Mouse (Mus musculus) heart, embryonic 14.5 days (tissue): ENCODE measurements around the gene Prkacb. TPM values are rescaled to one million over a fixed set of nuclear protein-coding genes. Genes with fewer than 3 reads are reported as not detected.

Experiments
- ATAC-seq: fragments of 200-750 bp; cut with Nextera tagmentation; 2 replicates; pipeline ENCODE4 v1.8.0; 2017; ENCODE audit warnings: low read depth, moderate TSS enrichment; ENCODE audit not compliant: insufficient number of reproducible peaks, insufficient read depth, low FRiP score
- H3K27ac ChIP-seq, 2 experiments: fragments of 200-500 bp in 1 of 2; fragments of 300-500 bp in 1 of 2; sonication (generic) in 1 of 2; replicated peaks in 1 of 2; 2 replicates each; pipeline ENCODE4 v1.5.1; 2012 to 2014; ENCODE audit warnings: low read depth in 2 of 2, low read length in 2 of 2, control low read depth in 1 of 2, mild to moderate bottlenecking in 1 of 2, mixed read lengths in 1 of 2; ENCODE audit not compliant: control insufficient read depth in 1 of 2, insufficient read depth in 1 of 2
- H3K27me3 ChIP-seq: fragments of 300-500 bp; sonication (generic); 2 replicates; pipeline ENCODE4 v1.6.1; 2014; ENCODE audit warnings: mild to moderate bottlenecking, low read length, control low read depth; ENCODE audit not compliant: control insufficient read depth, insufficient read depth
- H3K36me3 ChIP-seq: fragments of 300-500 bp; sonication (generic); 2 replicates; pipeline ENCODE4 v1.6.1; 2014; ENCODE audit warnings: mild to moderate bottlenecking, control low read depth, low read length, mixed read lengths; ENCODE audit not compliant: control insufficient read depth, insufficient read depth
- H3K4me1 ChIP-seq, 2 experiments: fragments of 200-500 bp in 1 of 2; fragments of 300-500 bp in 1 of 2; sonication (generic) in 1 of 2; 2 replicates each; pipeline ENCODE4 v1.6.1; 2012 to 2014; ENCODE audit warnings: low read length in 2 of 2, control low read depth in 1 of 2, mixed read lengths in 1 of 2; ENCODE audit not compliant: control insufficient read depth in 2 of 2, insufficient read depth in 2 of 2
- H3K4me2 ChIP-seq: fragments of 300-500 bp; sonication (generic); 2 replicates; pipeline ENCODE4 v1.6.1; 2014; ENCODE audit warnings: mild to moderate bottlenecking, low read length
- H3K4me3 ChIP-seq, 2 experiments: fragments of 200-500 bp in 1 of 2; fragments of 300-500 bp in 1 of 2; sonication (generic) in 1 of 2; 2 replicates each; pipeline ENCODE4 v1.5.1; 2012 to 2014; ENCODE audit warnings: low read length in 2 of 2, mild to moderate bottlenecking in 2 of 2, control low read depth in 1 of 2, low read depth in 1 of 2, moderate library complexity in 1 of 2; ENCODE audit not compliant: control insufficient read depth in 1 of 2, insufficient read depth in 1 of 2
- H3K9ac ChIP-seq: fragments of 300-500 bp; sonication (generic); 2 replicates; pipeline ENCODE4 v1.6.1; 2014; ENCODE audit warnings: mild to moderate bottlenecking, low read length
- H3K9me3 ChIP-seq: fragments of 300-500 bp; sonication (generic); 2 replicates; pipeline ENCODE4 v1.6.1; 2016; ENCODE audit warnings: low read length, control low read depth; ENCODE audit not compliant: control insufficient read depth
- WGBS: fragments of 180-500 bp; shearing (Covaris S2); extraction: QIAGEN DNeasy Blood & Tissue Kit; methylation state at CpG from one replicate; pipeline ENCODE4 v1.1.7; 2014; 5-methylcytosine and 5-hydroxymethylcytosine counted together
- polyA plus RNA-seq: library from polyadenylated mRNA; unstranded; fragments of >200 nt; fragmentation: Nextera tagmentation; extraction: Ambion mirVana; gene quantifications from 2 replicates; pipeline ENCODE4 v1.2.1, GENCODE M21; 2014

Gene Prkacb
- 55.2 and 59.0 TPM in 2 replicates for polyA plus RNA-seq

DNA sequence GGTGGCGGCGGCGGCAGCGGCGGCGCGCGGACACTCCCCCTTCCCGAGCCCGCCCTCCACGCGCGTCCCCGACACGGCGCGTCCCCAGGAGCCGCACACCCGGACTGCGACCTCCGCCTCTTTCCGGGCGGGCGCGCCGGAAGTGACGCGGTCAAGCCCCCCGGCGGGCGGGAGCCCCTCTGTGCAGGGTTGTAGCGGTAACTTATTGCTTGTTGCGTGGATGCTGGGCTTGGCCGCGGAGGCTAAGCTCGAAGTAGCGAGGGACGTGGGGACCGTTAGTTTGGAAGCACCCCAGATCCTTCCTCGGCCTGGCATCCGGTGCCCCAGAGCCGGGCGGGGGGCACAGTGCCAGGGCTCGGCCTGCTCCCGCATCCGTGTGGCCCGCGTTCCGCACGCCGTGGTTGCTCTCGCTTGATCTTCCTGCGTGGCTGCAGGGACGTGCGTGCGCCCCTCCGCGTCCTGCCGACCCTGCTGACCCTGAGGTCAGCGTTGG lies at the start of gene Prkacb:
Gene Prkacb, minus strand, starts transcription at position 90 of the 493 bp plus-strand sequence.
- Histone ChIP-seq H3K4me3 (peak within 1 kb of the TSS; percentile 68 to 94), H3K27me3 (no peaks in the 10 kb centered on the region), H3K9ac (peak within 1 kb of the TSS; percentile 98), H3K9me3 (no peaks in the 10 kb centered on the region), H3K4me2 (peak within 1 kb of the TSS; percentile 73), H3K27ac (peak within 1 kb of the TSS; percentile 86 to 92), H3K4me1 (peaks cover 0 to 12% of the 10 kb centered on the region in 2 experiments; a peak in 1 of 4 replicates), H3K36me3 (0 out of 2 replicates have a peak, but pooled peaks cover under 1% of the 10 kb centered on the region)
- peak; percentile 94 for ATAC-seq
- 0% methylated on average over 44 of the region's 60 CpGs for WGBS

DNA sequence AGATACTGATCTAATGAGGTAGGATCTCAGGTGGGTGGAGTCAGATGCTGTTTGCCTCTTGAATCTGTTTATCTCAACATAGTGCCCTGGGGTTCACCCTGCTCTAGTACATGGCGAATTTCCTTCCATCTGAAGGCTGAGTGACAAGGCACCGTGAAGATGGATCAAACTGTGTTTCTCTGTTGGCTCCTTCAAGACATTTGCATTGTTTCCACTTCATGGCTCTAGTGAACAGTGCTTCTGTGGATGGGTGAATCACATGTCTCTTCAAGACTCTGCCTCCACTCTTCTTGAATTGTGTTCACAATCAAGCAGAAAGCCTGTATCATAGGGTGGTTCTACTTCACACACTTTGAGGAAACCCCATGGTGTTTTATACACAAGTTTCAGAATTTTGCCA lies 47.5 kb upstream of the Prkacb start:
- ATAC-seq = no peak
- H3K9me3 ChIP-seq = no peaks in the 10 kb centered on the region
- WGBS = 86% methylated on average over 2 of the region's 2 CpGs
- H3K4me3 ChIP-seq = no peak overlapping the region
- H3K4me2 ChIP-seq = no peak overlapping the region
- no peak overlapping the region for H3K27ac ChIP-seq
- H3K36me3 ChIP-seq = no peaks in the 10 kb centered on the region
- no peaks in the 10 kb centered on the region for H3K4me1 ChIP-seq
- H3K9ac ChIP-seq = no peak overlapping the region
- no peaks in the 10 kb centered on the region for H3K27me3 ChIP-seq

DNA sequence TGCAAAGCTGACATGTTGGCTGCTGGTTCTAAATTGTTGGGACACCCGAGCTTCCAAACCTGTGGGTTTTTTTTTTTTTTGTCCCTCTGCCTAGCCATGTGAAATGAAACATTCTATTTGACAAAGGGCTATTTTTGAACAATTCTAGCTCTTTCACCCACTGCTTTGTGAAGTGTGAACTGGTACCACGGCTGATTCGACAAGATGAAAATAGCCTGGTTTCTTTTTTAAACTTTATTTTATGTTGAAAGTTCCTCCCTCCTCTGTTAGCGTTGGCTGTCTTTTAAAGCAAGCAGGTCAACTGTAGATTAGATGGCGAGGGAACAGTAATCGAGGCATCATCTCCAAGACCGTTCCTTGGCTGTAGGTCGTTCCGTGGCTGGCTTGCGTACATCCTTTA lies 44.6 kb upstream of the Prkacb start:
- no peak for ATAC-seq
- no peaks in the 10 kb centered on the region for H3K27me3 ChIP-seq
- 83% methylated on average over 10 of the region's 10 CpGs for WGBS

DNA sequence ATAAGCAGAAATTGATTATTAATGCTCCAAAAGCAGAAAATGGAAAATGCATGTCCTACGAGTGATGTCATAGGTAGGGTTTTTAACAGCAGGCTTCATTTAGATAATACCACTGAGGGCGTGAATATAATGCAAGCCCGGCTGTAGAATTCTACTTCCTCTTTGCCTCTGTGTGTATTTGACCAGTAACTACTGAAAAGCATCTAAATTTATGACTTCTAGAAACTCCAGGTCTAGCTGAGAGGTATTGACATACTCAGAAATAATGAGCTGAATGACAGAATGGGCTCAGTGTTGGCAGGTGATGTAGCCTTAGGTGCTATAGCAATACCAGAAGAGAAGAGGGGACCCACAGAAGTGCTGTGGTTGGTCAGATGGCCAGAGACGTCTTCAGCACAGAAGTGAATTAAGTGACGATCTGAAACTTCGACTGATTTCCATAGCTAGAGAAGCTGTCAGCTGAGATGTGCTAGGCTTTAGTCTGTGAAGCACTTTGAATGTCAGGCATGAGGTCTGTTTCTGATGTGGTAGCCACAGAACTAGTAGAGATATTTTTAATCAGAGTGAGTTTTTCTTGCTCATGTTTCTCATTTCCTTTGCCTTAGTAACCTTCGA lies 41.8 kb upstream of the Prkacb start:
- H3K36me3 ChIP-seq = no peaks in the 10 kb centered on the region
- ATAC-seq = no peak

More for the DNA sequence above, 44.6 kb upstream of the Prkacb start:
- no peak overlapping the region for H3K27ac ChIP-seq
- no peak overlapping the region for H3K4me3 ChIP-seq
- H3K4me2 ChIP-seq = no peak overlapping the region
- no peaks in the 10 kb centered on the region for H3K36me3 ChIP-seq
- H3K9ac ChIP-seq = no peak overlapping the region
- H3K4me1 ChIP-seq = no peaks in the 10 kb centered on the region; a peak in 1 of 4 replicates
- H3K9me3 ChIP-seq = no peaks in the 10 kb centered on the region

DNA sequence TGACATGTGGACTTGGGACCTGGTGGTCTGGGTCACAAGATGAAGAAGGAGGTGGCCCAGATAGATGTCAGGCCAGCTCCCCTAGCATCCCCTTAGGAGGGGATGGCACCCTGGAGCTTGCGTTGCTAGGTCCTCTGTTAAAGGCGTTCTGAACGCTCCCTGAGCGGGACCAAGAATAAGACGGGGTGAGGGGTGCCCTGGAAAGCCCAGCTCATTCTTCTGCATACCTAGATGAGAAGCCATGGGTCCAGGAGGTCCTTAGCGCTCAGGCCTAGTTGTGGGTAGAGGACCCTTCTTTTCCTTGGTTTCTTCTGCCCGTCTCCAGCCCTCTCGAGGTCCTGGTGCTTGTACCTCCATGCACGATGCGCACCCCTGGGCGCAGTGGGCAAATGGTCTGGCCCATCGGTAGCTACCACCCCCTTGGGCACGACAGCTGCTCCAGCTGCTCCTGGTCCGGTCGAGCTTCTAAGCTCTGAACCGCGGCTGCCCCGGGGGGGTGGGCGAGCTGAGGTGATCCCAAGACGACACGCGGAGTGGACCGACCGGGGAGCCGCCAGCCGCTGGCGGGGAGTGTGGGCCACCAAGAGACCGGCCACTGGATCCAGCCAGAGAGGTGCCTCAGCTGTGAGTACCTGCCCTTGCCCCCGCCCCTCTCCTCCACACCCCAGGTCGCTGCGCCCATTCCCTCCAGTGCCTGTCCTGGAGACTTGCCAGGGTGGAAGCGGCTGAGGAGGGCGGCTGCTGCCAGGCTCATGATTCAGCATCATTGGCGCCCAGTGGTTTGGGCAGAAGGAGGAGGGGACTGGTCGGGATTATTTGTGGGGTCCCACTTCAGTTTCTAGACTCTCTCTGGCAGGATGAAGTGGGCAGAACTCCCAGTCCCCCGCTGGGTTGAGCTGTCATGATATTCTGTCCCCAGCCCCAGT lies 39.4 kb upstream of the Prkacb start, which contains the start of gene Ttll7:
Gene Ttll7, plus strand, starts transcription at position 402 of the 926 bp plus-strand sequence.
- under 1% methylated on average over 36 of the region's 36 CpGs for WGBS
- no peaks in the 10 kb centered on the region for H3K36me3 ChIP-seq

More for the DNA sequence above, 41.8 kb upstream of the Prkacb start:
- Histone ChIP-seq H3K9me3 (no peaks in the 10 kb centered on the region), H3K9ac (no peak overlapping the region), H3K27me3 (no peaks in the 10 kb centered on the region), H3K4me2 (no peak overlapping the region), H3K27ac (no peak overlapping the region), H3K4me1 (peaks cover 0 to 2% of the 10 kb centered on the region in 2 experiments; a peak in 1 of 4 replicates), H3K4me3 (no peak overlapping the region)
- WGBS = 71% methylated on average over 7 of the region's 7 CpGs

DNA sequence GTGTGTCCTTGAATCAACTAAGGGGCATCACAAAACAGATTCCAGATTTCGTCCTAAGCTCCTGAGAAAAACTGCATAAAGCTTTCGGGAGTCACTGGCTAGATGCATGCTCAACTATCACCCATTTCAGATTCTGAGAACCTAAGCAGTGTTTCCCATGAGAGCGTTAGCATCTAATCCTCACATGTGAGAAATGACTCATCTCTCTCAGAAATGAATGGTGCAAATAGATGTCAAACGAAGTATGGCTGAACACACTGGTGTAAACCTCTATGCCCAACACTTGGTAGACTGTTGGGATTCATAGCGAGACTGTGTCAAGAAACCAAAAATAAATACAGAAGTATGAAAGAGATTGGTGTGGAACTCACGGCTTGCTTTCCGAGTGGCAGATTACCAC lies 36.6 kb upstream of the Prkacb start:
- Histone ChIP-seq H3K27me3 (no peaks in the 10 kb centered on the region), H3K4me2 (no peak overlapping the region), H3K9me3 (no peaks in the 10 kb centered on the region), H3K4me3 (no peak overlapping the region), H3K36me3 (no peaks in the 10 kb centered on the region), H3K4me1 (peaks cover 0 to 2% of the 10 kb centered on the region in 2 experiments; a peak in 1 of 4 replicates), H3K9ac (no peak overlapping the region), H3K27ac (no peak overlapping the region)
- 83% methylated on average over 7 of the region's 7 CpGs for WGBS
- ATAC-seq = no peak

More for the DNA sequence above, 39.4 kb upstream of the Prkacb start, which contains the start of gene Ttll7:
- peak within 1 kb of the TSS; percentile 74 for H3K9ac ChIP-seq
- 0 out of 4 replicates have a peak within 1 kb of the TSS, but pooled peaks of 1 of the 2 experiments have one; percentile 61 for H3K27ac ChIP-seq
- H3K4me1 ChIP-seq = peaks cover 0 to 2% of the 10 kb centered on the region in 2 experiments; a peak in 1 of 4 replicates
- peak within 1 kb of the TSS; percentile 81 for H3K4me2 ChIP-seq
- H3K4me3 ChIP-seq = peak within 1 kb of the TSS; percentile 61 to 79
- no peaks in the 10 kb centered on the region for H3K27me3 ChIP-seq
- ATAC-seq = peak; percentile 93
- H3K9me3 ChIP-seq = no peaks in the 10 kb centered on the region

DNA sequence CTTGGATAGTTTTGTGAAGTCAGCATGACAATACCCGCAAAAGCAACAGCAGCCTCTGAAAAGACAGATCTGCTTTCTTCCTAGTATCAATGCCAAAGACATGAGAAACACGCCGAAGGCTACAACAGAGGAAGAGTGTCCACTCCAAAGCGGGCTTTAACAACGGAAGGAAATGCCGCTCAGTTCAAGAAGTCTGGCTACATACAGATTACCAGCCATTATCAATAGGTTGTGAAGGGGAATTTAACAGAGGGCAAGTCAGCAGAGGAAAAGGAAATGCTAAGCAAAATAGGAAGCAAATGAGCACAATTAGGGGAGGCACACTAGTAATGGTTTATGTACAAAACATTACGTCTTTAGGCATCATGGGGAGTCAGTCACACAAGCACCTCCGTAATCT lies 35.3 kb upstream of the Prkacb start:
- Histone ChIP-seq H3K27ac (no peak overlapping the region), H3K4me3 (no peak overlapping the region), H3K9me3 (no peaks in the 10 kb centered on the region), H3K9ac (no peak overlapping the region), H3K36me3 (no peaks in the 10 kb centered on the region), H3K27me3 (no peaks in the 10 kb centered on the region), H3K4me1 (peaks cover 0 to 2% of the 10 kb centered on the region in 2 experiments; a peak in 1 of 4 replicates), H3K4me2 (no peak overlapping the region)
- 65% methylated on average over 8 of the region's 8 CpGs for WGBS
- ATAC-seq = no peak
